Mouse (Mus musculus) spleen, postnatal 10 days (tissue): ENCODE results near the gene Arhgef3.

Experiments
- DNase-seq, 2 experiments: peaks; one replicate each; pipeline ENCODE4 v3.0.0; 2021 to 2022; ENCODE audit warnings: low spot score in 2 of 2

The Arhgef3 gene

DNA sequence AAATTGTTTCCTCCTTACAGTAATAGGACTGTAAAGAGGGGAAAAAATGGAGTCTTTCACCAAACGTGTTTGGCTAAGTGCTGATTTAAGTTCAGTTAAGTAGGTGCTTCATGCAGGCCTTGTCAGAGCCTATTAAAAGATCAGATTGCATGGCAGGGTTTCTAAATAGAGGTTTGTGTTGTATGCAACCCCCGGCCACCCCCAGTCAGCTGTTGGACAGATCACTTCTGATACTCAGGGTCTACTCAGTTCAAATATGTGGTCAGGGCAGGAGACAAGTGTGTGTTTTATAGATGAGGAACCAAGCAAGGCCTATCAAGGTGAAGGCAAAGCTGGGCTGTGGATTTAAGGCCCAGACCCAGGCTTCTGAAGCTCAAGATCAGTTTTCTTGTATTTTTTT, 44.1 kb downstream of the Arhgef3 start:
- DNase-seq, result no peak

DNA sequence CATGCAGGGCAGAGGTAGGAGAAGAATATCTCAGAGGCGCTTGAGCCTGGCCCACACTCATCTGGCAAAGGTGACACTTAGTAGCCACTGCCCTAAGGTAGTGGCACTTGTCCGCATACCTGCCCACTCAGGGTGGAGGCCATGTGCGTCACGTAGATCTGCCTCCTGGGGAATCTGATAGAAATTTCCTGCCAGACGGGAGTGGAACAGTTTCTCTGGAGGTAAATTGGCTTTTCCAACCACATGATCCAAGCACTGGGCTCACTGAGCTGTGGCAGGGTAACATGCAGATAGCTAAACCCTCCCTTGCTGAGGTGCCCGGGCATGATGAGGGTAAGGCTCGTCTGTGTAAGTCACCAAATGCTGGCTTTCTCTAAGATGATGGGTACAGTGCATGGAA, 46.1 kb downstream of the Arhgef3 start:
- DNase-seq, result no peak

DNA sequence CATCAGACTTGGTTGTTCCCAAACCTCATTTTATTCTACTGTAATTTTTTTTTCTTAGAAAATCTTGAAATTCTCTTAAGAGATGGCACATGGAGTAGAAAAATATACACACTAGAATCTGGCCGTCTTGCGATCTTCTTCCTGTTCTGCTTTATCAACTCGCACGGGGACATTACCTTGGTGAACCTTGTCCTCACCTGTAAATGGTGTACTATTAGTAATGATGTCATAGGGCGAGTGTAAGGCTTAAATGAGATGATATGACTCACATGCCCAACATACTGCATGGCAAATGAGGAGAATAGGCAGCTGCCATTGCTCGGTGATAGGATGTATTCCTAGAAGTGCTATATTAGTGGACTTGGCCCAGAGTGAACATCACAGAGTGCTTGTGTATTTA, 49.9 kb downstream of the Arhgef3 start:
- no peak for DNase-seq

DNA sequence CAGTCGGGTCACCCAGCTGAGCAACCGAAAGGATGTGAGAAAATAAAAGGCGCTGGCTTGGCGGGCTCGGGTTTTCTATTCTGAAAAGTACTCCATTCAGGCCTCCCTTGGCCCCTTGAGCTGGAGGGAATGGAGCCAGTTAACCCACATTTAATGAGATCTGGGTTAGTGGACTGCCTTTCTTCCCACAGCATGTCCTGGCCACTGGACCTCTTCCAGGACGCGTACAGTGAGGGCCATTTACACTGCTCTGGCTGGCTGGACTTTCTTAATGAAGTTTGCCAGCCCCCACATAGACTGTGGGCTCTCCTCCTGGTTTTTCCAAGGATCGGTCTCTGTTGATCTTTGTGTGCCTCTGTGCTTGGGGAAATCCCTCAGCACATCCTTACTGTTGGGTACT, 52.1 kb downstream of the Arhgef3 start:
- no peak for DNase-seq

DNA sequence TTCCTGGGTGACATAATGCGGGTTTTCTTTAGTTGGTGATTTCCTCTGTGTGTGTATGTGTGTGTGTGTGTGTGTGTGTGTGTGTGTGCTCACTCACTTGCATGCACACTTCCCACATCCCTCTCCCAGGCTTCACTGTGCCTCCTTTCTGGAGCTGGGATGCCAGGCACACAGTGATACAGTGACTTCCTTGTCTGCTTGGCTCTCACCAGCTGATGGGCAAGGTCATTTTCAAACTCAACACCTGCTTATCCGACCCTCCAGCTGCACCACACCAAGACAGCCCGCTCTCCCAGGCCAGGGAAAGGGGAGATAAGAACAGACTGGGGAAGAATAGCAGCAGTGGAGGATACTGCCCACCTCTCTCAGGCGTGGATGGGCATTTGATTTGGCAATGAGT, 52.5 kb downstream of the Arhgef3 start:
- DNase-seq, result no peak

DNA sequence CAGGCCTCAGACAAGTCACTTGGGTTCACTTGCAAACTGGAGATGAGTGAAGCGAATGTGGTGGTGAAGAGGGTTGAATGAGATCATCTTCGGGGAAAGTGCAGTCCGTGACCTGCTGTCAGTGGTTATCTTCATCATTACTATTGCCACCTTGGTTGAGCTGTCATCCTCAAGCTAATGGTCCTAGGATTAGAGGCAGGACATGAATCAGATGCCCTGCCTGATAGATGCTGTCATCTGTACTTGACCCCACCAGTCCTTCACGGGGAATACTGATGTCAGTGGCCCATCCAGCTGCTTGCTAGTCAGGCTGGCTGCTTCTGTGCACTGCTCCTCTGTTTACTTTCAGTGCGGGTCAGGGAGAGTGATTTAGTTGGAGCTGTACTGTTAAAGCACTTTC, 53.7 kb downstream of the Arhgef3 start:
- DNase-seq, result no peak

DNA sequence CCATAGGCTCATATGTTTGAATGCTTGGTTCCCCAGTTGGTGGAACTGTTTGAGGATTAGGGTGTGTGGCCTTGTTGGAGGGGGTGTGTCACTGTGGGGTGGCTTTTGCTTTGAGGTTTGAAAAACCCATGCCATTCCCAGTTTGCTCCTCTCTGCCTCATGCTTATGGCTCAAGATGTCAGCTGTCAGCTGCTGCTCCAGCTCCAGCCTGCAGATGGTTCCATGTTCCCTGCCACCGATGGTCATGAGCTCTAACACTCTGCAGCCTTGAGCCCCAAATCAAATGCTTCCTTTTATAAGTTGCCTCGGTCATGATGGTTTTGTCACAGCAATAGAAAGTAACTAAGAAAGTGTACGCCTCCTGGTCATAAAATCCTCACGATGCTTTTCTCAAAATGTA, 54.6 kb downstream of the Arhgef3 start:
- DNase-seq, result no peak

DNA sequence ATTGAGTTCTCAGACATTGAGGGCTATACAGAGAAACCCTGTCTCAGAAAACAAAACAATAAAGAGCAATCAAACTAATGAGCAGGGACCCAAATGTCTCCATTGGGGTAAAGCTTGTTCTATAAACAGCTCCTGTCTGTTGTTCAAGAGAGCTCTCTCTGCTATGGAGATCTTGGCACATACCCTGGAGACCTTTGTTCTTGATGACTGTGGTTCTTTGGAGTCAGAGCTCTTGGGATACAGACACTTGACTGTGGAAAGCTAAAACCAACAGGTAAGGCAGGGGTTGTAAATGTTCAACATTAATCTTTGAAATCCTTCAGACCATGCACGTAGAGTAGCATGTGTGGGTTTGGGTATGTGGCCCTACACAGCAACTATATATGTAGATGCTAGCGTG, 55.7 kb downstream of the Arhgef3 start:
- DNase-seq, result no peak

DNA sequence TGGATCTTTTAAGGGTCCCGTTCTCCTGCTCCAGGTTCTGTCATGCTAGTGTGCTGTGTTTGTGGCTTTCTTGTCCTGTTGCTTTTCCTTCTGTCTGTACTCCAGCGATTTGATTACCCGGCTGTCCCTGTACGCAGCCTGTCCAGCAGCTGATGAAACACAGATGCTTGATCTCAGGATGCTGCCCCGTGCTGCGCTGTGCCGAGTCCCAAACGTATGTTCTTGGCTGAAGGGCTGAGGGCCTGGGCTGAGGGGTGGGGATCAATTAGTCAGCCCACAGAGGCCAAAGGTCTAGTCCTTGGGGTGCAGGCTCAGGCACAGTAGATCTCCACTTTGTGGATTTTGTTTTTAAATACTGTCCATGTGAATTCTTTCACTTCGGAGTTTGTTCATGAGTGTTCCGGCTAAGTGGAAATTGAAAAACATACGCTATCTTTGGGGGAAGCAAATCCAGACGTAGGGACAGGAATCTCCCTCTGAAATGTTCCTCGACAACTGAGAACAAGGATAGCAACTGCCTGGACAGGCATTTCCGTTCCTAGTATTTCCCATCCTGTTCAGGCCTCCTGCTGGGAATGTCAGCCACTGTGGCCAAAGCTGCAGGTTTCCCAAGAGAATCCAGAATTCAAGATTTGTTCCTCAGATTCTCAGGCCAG, 56.6 kb downstream of the Arhgef3 start:
- no peak for DNase-seq

DNA sequence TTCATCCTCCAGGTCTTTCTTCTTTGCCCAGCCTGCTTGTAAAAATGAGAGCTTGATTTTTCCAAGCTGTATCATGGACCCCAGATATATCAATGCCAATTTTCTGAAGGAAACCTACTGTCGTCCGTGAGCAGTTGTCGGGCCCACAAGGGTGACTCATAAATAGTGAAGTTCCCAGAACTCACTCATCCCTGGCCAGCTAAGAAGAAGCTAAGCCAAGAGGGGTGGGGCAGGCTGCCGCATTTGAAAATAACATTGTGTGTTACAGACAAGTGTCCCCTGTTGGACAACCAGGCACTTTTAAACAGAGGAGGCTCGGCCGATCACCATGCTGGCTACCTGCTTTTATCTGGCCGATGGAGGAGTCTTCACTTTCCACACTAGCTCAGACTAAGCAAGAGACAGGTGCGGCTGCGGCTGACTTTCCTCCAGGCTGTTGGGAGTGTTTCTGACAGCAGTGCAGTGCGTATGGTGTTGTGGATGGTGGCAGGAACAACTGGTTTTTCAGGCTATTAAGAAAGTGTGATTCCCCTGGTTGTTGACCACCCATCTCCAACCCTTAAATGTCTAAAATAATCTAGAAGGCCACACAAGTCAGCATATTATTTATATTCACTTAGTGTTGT, 58.6 kb downstream of the Arhgef3 start:
- no peak for DNase-seq

DNA sequence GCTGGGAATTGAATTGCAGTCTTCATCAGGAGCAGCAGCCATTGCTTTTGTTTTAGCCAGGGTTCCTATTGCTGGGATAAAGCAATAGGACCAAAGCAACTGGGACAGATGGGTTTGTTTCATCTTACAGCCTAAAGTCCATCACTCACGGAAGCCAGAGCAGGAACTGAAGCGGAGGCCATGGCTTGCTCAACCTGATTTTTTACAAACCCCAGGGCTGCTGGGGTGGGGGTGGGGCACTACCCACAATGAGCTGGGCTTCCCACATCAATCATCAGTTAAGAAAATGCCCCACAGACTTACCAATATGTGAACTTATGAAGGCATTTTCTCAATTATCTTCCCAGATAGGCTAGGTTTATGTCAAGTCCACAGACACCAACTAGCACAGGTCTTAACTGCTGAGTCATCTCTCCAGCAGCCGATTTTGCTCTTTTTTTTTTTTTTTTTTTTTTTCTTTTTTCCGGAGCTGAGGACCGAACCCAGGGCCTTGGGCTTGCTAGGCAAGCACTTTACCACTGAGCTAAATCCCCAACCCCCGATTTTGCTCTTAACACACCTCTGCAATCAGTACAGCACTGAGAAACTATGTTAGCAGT, 59.6 kb downstream of the Arhgef3 start:
- no peak for DNase-seq

DNA sequence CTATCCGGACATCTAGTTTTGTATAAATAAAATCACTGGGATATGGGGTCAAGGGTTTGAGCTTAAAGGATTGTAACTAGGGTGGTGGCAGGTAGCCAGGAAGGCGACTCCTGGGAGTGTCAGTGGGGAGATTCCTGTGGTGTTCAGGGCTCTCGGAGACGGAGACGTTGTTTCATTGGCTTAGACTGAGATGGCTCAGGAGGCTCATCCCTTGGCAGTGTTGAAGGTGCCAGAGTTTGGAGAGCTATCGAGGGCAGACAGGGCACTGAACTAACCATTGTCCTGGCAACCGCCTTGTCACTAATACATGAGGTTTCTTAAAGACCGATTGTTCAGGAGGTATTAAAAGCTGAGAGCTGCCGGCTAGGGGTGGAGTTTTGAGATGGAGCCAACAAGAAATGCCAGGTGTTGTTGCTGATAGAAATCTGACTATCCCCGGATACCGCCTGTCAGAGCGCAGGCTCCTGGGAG, 60.2 kb downstream of the Arhgef3 start:
- no peak for DNase-seq

DNA sequence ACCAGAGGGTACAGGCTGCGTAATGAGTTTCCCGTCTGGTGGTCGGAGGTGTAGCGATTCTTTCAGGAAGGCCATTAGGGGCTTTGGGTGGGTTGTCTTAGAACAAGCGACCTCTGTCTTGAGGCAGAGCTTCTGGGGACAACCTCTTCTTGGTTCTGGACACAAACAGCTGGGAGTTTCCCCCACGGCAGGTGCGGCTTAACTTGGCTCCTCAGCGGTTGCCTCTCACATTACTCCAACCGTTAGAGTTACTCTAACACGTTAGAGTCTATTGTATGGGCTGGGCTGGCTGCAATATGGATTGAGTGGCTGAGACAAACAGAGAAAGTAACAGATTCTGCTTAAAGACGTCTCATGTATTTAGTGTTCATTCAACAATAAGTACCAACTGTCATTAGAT, 60.6 kb downstream of the Arhgef3 start:
- DNase-seq, result no peak

DNA sequence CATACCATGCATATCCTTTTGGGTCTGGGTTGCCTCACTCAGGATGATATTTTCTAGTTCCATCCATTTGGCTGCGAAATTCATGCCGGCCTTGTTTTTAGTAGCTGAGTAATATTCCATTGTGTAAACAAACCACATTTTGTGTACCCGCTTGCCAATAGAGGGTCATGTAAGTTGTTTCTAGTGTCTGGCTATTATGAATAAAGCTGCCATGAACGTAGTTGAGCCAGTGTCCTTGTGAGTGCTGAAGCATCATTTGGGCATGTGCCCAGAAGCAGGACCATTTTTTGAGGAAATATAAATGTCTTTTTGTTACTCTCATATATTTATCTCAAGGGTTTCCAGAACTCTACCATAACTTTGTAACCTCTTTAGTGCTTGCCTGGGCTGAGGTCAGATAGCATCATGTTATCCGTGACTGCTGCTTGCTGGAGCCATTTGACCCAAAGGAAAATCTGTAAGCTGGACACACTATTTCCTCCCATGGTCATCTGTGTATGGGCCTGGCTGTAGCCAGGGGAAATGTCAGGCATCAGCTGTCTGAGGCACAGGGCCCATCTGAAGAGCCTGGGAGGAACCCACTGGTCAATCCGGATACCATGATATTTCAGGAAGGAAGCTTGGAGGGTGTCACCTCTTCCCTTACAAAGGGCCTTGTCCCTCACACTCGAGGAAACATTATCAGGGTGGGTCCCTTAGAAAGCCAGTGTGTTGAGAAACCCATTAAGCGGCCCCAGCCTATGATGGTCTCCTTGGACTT, 63.3 kb downstream of the Arhgef3 start:
- no peak for DNase-seq

DNA sequence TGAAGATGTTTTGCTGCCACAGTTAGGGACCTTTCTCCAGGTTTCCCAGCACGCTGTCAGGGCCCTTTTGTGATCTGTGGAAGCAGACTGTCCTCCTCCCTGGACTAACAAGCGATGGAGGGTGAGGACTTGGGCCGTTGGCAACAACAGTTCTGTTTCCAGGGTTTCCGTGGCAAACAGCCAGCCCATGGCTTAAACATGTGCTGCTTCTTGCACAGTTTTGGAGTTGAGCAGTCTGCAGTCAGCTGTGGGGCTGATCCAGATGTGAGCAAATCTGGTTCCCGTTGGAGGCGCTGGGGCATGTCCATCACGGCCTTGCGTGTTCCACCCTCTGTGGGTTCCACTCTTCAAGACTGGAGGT, 63.8 kb downstream of the Arhgef3 start:
- DNase-seq, result peak in 1 of 2 experiments; percentile 29

DNA sequence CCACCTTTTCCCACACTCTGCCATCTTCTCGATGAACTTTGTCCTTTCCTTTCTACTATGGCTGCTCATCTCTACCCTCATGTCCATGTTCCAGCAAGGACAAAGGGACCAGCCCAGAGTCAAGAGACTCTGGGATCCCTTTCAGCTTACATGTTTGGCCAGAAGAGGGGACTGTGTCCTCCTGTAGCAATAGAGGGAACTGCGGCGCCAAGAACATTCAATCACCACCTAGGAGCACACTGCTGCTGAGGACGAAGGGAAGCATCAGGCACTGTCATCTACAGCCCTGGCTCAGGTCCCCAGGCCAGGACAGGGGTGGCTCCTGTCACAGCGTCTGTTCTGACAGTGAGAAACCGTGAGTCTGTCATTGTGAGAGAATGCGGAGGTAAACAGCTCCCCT, 65.1 kb downstream of the Arhgef3 start:
- no peak for DNase-seq

DNA sequence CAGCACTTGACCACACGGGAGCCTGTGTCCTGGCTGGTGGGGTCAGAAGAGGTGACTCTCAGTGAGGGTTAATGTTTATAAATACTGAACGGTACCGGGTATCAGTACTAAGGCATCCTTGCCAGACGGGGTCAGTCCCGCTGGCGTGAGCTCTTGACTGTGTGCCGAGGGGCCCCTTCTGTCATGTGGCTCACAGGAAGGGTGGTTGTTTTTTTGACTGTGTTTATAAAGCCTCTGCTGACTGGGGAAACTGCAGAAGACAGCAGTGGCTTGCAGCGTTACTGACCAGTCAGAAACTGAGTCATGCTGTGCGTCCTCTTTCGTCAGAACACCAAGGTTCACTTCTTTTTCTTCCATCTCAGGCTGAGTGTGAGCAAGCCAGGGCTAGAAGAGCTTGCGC, 67.4 kb downstream of the Arhgef3 start:
- no peak for DNase-seq

DNA sequence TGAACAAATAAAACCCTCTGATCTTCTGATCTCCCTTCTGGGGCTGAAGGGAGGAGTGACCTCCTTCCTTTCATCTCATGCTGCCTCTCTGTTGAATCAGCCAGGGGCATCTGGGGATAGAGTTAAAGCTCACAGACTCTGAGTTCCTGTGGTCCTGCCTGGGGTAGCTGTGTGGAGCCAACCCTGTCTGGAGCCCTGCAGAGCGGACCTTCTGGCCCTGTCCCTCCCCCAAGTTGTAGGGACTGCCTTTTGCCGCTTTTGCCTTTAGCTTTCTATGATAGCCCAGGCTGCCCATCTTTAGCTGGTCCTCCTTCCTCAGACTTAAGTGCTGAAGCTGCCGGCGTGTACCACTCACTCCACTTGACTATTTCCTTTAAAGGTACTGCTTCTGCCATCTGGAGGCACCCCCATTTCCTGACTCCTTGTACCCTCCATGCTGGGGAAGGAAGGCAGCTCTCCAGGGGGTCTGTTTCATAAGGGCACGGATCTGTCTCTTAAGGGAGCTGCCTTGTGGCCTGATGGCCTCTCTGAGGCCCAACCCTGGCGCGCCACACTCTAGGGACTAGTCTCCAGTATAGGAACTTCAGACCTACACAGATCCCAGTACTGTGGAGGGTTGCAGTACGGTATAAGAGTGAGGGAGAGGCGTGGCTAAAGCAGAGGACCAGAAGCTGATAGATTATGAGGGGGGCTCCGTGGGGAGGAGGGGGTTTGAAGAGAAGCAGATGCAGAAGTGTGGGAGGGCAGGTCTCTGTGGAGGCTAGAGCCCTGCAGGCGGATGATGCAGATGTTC, 68.1 kb downstream of the Arhgef3 start:
- no peak for DNase-seq

DNA sequence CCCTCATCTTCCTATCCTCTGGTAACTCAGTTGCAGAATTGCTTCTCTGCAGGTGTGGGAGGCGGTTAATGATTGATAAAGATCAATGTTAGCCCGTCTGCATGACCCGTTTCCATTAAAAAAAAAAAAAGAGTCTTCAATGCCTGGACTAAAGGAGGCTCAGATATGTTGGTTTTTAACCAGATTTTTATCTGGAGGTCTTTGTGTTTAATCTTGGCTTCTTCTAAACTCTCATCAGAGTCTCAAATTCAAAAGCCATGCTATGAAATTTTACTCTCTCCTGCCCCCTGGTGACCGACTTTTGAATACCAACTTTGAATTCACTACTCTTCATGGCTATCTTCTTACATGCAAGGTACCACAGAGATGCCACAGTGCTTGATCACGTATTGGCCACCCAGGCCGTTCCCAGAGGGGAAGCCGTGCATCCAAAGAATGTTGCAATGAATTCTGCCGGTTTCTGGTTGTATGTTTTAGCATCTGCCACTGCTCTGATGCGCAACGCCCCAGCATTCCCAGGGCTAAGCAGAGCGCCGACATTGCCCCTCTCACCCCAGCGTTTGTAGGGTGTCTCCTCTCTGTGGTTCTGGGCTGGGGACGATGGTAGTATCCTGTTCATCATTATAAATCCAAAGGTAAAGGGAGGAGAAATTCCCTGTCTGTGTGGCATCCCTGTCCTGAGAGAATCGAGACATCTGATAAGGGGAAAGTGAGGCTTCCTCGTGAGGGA, 69.0 kb downstream of the Arhgef3 start:
- peak; percentile 37 to 71 for DNase-seq

DNA sequence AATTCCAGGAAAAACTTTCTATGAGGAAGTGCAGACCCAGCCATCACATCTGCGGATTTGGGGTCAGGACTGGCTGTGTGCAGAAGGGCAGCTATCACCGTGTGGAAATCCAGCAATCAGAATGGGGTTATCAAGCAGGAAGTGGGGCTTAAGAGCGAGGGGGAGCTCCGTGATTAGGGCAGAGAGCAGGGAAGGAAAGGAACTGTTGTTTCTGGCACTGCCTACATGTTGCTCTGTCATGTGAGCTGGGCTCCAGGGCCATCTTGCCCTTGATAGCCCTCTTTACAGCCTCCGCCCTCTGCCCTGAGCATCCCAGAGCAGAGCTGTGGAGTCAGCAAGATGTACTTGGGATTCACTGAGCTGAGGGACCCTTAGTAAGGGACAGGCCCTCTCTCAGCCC, 71.2 kb downstream of the Arhgef3 start:
- no peak for DNase-seq

DNA sequence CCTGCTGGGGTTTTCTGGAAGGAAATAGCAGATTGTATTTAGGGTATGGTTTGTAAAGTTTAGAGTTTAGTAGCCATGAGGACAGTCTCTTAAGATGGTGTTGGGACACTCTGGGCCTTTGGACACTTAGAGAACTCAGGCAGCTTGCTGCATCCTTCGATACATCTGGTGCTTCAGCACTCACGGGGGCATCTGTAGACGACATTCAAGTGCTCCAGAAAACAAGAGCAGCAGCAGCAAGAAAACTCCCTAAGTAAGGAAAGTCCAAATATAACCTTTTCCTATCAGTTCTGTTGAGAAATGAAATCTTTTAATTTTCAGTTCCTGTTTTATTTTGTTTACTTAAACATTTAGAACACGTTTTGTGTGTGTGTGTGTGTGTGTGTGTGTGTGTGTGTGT, 71.9 kb downstream of the Arhgef3 start:
- no peak for DNase-seq
